Mouse (Mus musculus): ENCODE measurements at regions not wholly inside any gene's neighbourhood (a gene's known extent, or its start where the extent isn't known, plus 50 kb on each side); places are given as distances from the start of the nearest gene placed in this dataset.

DNA sequence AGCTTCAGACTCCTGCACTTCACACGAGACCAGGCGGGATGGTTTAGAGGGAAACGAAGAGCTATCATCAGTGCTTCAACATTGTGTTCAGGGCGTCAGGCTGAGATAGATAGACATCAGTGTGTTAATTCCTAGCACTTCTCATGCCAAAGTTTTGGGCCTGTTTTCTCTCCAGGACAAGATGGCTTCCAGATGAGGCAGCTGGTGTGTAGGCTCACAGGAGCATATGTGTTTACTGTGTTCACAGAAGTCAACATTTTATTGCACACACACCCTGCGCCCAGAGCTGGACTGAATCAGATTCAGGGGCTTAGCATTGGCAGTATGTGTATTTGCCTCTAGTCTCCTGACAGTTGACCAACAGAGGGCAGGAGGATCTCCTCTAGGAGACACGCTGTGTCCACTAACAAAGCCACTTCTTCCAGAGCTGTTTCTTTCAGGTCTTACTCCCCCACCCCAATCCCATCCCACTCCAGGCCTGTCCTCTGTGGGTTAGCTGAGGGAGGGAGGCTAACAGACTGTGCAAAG lies 123.4 kb downstream of the Lrrc30 start:
- TF ChIP-seq CTCF (IDR thresholded peaks at IDR 0.05) (no peak), EP300 (IDR thresholded peaks at IDR 0.05; ENCODE audit: insufficient read depth, low read depth, low read length) (no peak), POLR2A (IDR thresholded peaks at IDR 0.05; ENCODE audit: insufficient read depth, low read depth, low read length) (no peak)
